Mouse (Mus musculus) stomach, postnatal 0 days (tissue): ENCODE data around the gene Ccr7. TPM values are rescaled to one million over a fixed set of nuclear protein-coding genes. Genes with fewer than 3 reads are reported as not detected.
A peak's percentile ranks its signal among the peaks of the same experiment; 100 is the strongest.

ENCODE experiments used
- ATAC-seq: fragments of 200-750 bp; cut with Nextera tagmentation; 2 replicates; pipeline ENCODE4 v1.8.0; 2017; ENCODE audit not compliant: low FRiP score, low TSS enrichment
- DNase-seq: peaks from one replicate; pipeline ENCODE4 v3.0.0-alpha.2; 2016; ENCODE audit warnings: low spot score
- H3K27ac ChIP-seq: fragments of 300-500 bp; sonication (generic); replicated peaks from 2 replicates; pipeline ENCODE4 v1.5.1; 2014; ENCODE audit warnings: mild to moderate bottlenecking, control low read depth
- H3K27me3 ChIP-seq: fragments of 300-500 bp; sonication (generic); 2 replicates; pipeline ENCODE4 v1.6.1; 2014; ENCODE audit warnings: low read length; ENCODE audit not compliant: control insufficient read depth, insufficient read depth
- H3K36me3 ChIP-seq: fragments of 300-500 bp; sonication (generic); 2 replicates; pipeline ENCODE4 v1.6.1; 2014; ENCODE audit warnings: low read length, mixed read lengths; ENCODE audit not compliant: control insufficient read depth, insufficient read depth
- H3K4me1 ChIP-seq: fragments of 300-500 bp; sonication (generic); replicated peaks from 2 replicates; pipeline ENCODE4 v1.6.1; 2014; ENCODE audit warnings: antibody characterized with exemption; ENCODE audit not compliant: control insufficient read depth, insufficient read depth
- H3K4me2 ChIP-seq: fragments of 300-500 bp; sonication (generic); replicated peaks from 2 replicates; pipeline ENCODE4 v1.6.1; 2014; ENCODE audit warnings: low read depth, mild to moderate bottlenecking, control low read depth, moderate library complexity
- H3K4me3 ChIP-seq: fragments of 300-500 bp; sonication (generic); 2 replicates; pipeline ENCODE4 v1.5.1; 2014; ENCODE audit warnings: low read depth, low read length, control low read depth
- H3K9ac ChIP-seq: fragments of 300-500 bp; sonication (generic); 2 replicates; pipeline ENCODE4 v1.6.1; 2014; ENCODE audit warnings: mild to moderate bottlenecking, low read length, control low read depth, mixed read lengths
- H3K9me3 ChIP-seq: fragments of 300-500 bp; sonication (generic); 2 replicates; pipeline ENCODE4 v1.6.1; 2016; ENCODE audit warnings: low read length; ENCODE audit not compliant: control insufficient read depth
- CTCF ChIP-seq: IDR thresholded peaks from 2 replicates; pipeline ENCODE4 v1.5.1; 2016; ENCODE audit warnings: antibody characterized with exemption, low read depth, mild to moderate bottlenecking, moderate library complexity
- EP300 ChIP-seq: optimal IDR thresholded peaks from 2 replicates; pipeline ENCODE3; 2016; ENCODE audit warnings: antibody characterized with exemption
- WGBS: fragments of 180-500 bp; shearing (Covaris S2); extraction: QIAGEN DNeasy Blood & Tissue Kit; methylation state at CpG from one replicate; pipeline ENCODE4 v1.1.7; 2014; 5-methylcytosine and 5-hydroxymethylcytosine counted together
- polyA plus RNA-seq: library from polyadenylated mRNA; unstranded; fragments of >200 nt; fragmentation: Nextera tagmentation; extraction: Ambion mirVana; gene quantifications from 2 replicates; pipeline ENCODE4 v1.2.1, GENCODE M21; 2015

The Ccr7 gene
- polyA plus RNA-seq, 1 experiment from 2014 or later, result 0.07 TPM

- TF ChIP-seq CTCF, result no peak
- TF ChIP-seq EP300, result no peak
- WGBS, result 69% methylated on average over 4 of the region's 4 CpGs
- no peaks in the 10 kb centered on the region for H3K9me3 ChIP-seq
- no peaks in the 10 kb centered on the region for H3K4me1 ChIP-seq
- no peaks in the 10 kb centered on the region for H3K36me3 ChIP-seq
- H3K27ac ChIP-seq, result no peak overlapping the region
- H3K9ac ChIP-seq, result no peak overlapping the region
- no peak overlapping the region for H3K4me3 ChIP-seq
- ATAC-seq (no peak), DNase-seq (no peak)
- H3K27me3 ChIP-seq, result no peaks in the 10 kb centered on the region
- H3K4me2 ChIP-seq, result no peak overlapping the region
Observed at GRCm38 (mm10) chr11:99136961-99137360, 17.9 kb downstream of the Ccr7 start.

GRCm38 (mm10) chr11:99136361-99136760 is 18.5 kb downstream of the Ccr7 start:
- Histone ChIP-seq H3K4me1 (no peaks in the 10 kb centered on the region; the same call in 1 of the 2 replicates), H3K27me3 (no peaks in the 10 kb centered on the region), H3K9ac (no peak overlapping the region), H3K27ac (no peak overlapping the region), H3K36me3 (no peaks in the 10 kb centered on the region), H3K4me2 (no peak overlapping the region), H3K9me3 (no peaks in the 10 kb centered on the region), H3K4me3 (no peak overlapping the region)
- DNase-seq (no peak), ATAC-seq (no peak)
- TF ChIP-seq EP300, result no peak
- TF ChIP-seq CTCF, result no peak
- 38% methylated on average over 3 of the region's 3 CpGs for WGBS

GRCm38 (mm10) chr11:99135047-99135440 is 19.8 kb downstream of the Ccr7 start:
- no peaks in the 10 kb centered on the region; the same call in 1 of the 2 replicates for H3K4me1 ChIP-seq
- 54% methylated on average over 8 of the region's 8 CpGs for WGBS
- TF ChIP-seq CTCF, result no peak
- no peak for TF ChIP-seq EP300

GRCm38 (mm10) chr11:99134266-99135046 is 20.4 kb downstream of the Ccr7 start:
- Histone ChIP-seq H3K27me3 (no peaks in the 10 kb centered on the region), H3K4me1 (no peaks in the 10 kb centered on the region; the same call in 1 of the 2 replicates), H3K36me3 (no peaks in the 10 kb centered on the region), H3K27ac (peak overlapping the region; percentile 53), H3K4me3 (no peak overlapping the region), H3K9me3 (no peaks in the 10 kb centered on the region), H3K9ac (no peak overlapping the region; the same call in 1 of the 2 replicates), H3K4me2 (no peak overlapping the region)
- DNase-seq (no peak), ATAC-seq (no peak; the same call in 1 of the 2 replicates)
- WGBS, result 38% methylated on average over 15 of the region's 15 CpGs
- TF ChIP-seq EP300, result no peak
- no peak for TF ChIP-seq CTCF

More at GRCm38 (mm10) chr11:99135047-99135440, 19.8 kb downstream of the Ccr7 start:
- ATAC-seq, result no peak
- Histone ChIP-seq H3K9me3 (no peaks in the 10 kb centered on the region), H3K9ac (no peak overlapping the region), H3K27ac (peak overlapping the region; percentile 53), H3K36me3 (no peaks in the 10 kb centered on the region), H3K4me3 (no peak overlapping the region), H3K27me3 (no peaks in the 10 kb centered on the region), H3K4me2 (no peak overlapping the region)
- DNase-seq, result no peak

- TF ChIP-seq CTCF, result no peak
- TF ChIP-seq EP300, result no peak
- H3K9me3 ChIP-seq, result no peaks in the 10 kb centered on the region
- DNase-seq, result no peak
- H3K4me2 ChIP-seq, result no peak overlapping the region
- WGBS, result 52% methylated on average over 5 of the region's 5 CpGs
- no peak overlapping the region for H3K4me3 ChIP-seq
- 0 out of 2 replicates have a peak overlapping the region, but pooled peaks have one; percentile 6 for H3K27ac ChIP-seq
- no peaks in the 10 kb centered on the region for H3K36me3 ChIP-seq
- H3K27me3 ChIP-seq, result no peaks in the 10 kb centered on the region
- no peak overlapping the region for H3K9ac ChIP-seq
- H3K4me1 ChIP-seq, result no peaks in the 10 kb centered on the region; the same call in 1 of the 2 replicates
- ATAC-seq, result no peak
Observed at GRCm38 (mm10) chr11:99133285-99133897, 21.5 kb downstream of the Ccr7 start.
